Mouse (Mus musculus) kidney, embryonic 16.5 days (tissue): ENCODE measurements around the gene Acaa1b. TPM values are rescaled to one million over a fixed set of nuclear protein-coding genes. Genes with fewer than 3 reads are reported as not detected.

Experiments
- polyA plus RNA-seq: library from polyadenylated mRNA; unstranded; fragments of >200 nt; fragmentation: Nextera tagmentation; extraction: Ambion mirVana; gene quantifications from 2 replicates; pipeline ENCODE4 v1.2.1, GENCODE M21; 2015

Acaa1b gene
- polyA plus RNA-seq, 1 experiment from 2014 or later = 52.4 TPM

Other genes starting within 250 kb of the Acaa1b start
- 27.5 and 30.7 TPM in 2 replicates for gene Ctdspl, start 230.6 kb downstream of the Acaa1b start, polyA plus RNA-seq
- 53.7 and 56.3 TPM in 2 replicates for gene Vill, start 104.3 kb downstream of the Acaa1b start, polyA plus RNA-seq
- gene Plcd1, start 63.6 kb downstream of the Acaa1b start, polyA plus RNA-seq = 25.3 and 26.9 TPM in 2 replicates
- 6.1 and 7.7 TPM in 2 replicates for gene Dlec1, start 54.6 kb downstream of the Acaa1b start, polyA plus RNA-seq
- gene Gm47289, start 2.1 kb upstream of the Acaa1b start, polyA plus RNA-seq = not detected in 2 replicates
- gene Slc22a13, start 52.0 kb upstream of the Acaa1b start, polyA plus RNA-seq = 22.1 and 22.9 TPM in 2 replicates
- gene Oxsr1, start 165.3 kb upstream of the Acaa1b start, polyA plus RNA-seq = 12.2 and 13.2 TPM in 2 replicates
- gene Acaa1a, start 182.6 kb upstream of the Acaa1b start, polyA plus RNA-seq = 142 and 152 TPM in 2 replicates
- 30.0 and 30.9 TPM in 2 replicates for gene Myd88, start 184.3 kb upstream of the Acaa1b start, polyA plus RNA-seq
- gene Xylb, start 200.3 kb upstream of the Acaa1b start, polyA plus RNA-seq = 34.7 and 35.8 TPM in 2 replicates
- gene Slc22a14, start 208.5 kb upstream of the Acaa1b start, polyA plus RNA-seq = 0.08 and 0.12 TPM in 2 replicates
- gene Acvr2b, start 245.0 kb upstream of the Acaa1b start, polyA plus RNA-seq = 18.7 and 23.6 TPM in 2 replicates